Mouse (Mus musculus): ENCODE measurements around the gene Foxa2. TPM values are rescaled to one million over a fixed set of nuclear protein-coding genes. Genes with fewer than 3 reads are reported as not detected.

Gene Foxa2
- polyA plus RNA-seq, 1 experiment from 2014 or later, result 5.1 TPM

GRCm38 (mm10) chr2:148048484-148049129 is 1.8 kb upstream of the Foxa2 start:
- DNase-seq, result peak; percentile 80
- Histone ChIP-seq H3K9me3 (ENCODE audit: control insufficient read depth, low read length) (no peaks in the 10 kb centered on the region), H3K4me3 (replicated peaks; ENCODE audit: low read depth, low read length) (peak overlapping the region; percentile 4), H3K4me2 (ENCODE audit: low read length) (peak overlapping the region; percentile 34), H3K27ac (replicated peaks; ENCODE audit: low read depth, low read length) (no peak overlapping the region), H3K36me3 (ENCODE audit: control insufficient read depth, insufficient read depth, low read length) (no peaks in the 10 kb centered on the region), H3K27me3 (ENCODE audit: control insufficient read depth, insufficient read depth, low read length) (peaks cover 100% of the 10 kb centered on the region), H3K4me1 (ENCODE audit: control insufficient read depth, insufficient read depth, low read length) (no peaks in the 10 kb centered on the region), H3K9ac (replicated peaks; ENCODE audit: low read length) (no peak overlapping the region; the same call in 1 of the 2 replicates)
- WGBS, result under 1% methylated on average over 41 of the region's 41 CpGs
- ATAC-seq (ENCODE audit: low FRiP score, low TSS enrichment), result no peak

- H3K4me2 ChIP-seq (ENCODE audit: low read length), result no peak overlapping the region
- DNase-seq, result peak; percentile 15
- H3K27me3 ChIP-seq (ENCODE audit: control insufficient read depth, insufficient read depth, low read length), result peaks cover 100% of the 10 kb centered on the region
- no peak overlapping the region for H3K4me3 ChIP-seq (replicated peaks; ENCODE audit: low read depth, low read length)
- no peak overlapping the region for H3K27ac ChIP-seq (replicated peaks; ENCODE audit: low read depth, low read length)
- no peaks in the 10 kb centered on the region for H3K4me1 ChIP-seq (ENCODE audit: control insufficient read depth, insufficient read depth, low read length)
- 3% methylated on average over 8 of the region's 8 CpGs for WGBS
- H3K36me3 ChIP-seq (ENCODE audit: control insufficient read depth, insufficient read depth, low read length), result no peaks in the 10 kb centered on the region
- no peaks in the 10 kb centered on the region for H3K9me3 ChIP-seq (ENCODE audit: control insufficient read depth, low read length)
- ATAC-seq (ENCODE audit: low FRiP score, low TSS enrichment), result no peak
- H3K9ac ChIP-seq (replicated peaks; ENCODE audit: low read length), result no peak overlapping the region
These were observed 842 bp upstream of the Foxa2 start for GRCm38 (mm10) chr2:148047611-148048010.

GRCm38 (mm10) chr2:148045937-148046798 is 601 bp downstream of the Foxa2 start:
- H3K4me3 ChIP-seq (replicated peaks; ENCODE audit: low read depth, low read length), result peak overlapping the region; percentile 24
- peak overlapping the region; percentile 37; the same call in 1 of the 2 replicates for H3K9ac ChIP-seq (replicated peaks; ENCODE audit: low read length)
- H3K4me1 ChIP-seq (ENCODE audit: control insufficient read depth, insufficient read depth, low read length), result no peaks in the 10 kb centered on the region
- no peaks in the 10 kb centered on the region for H3K9me3 ChIP-seq (ENCODE audit: control insufficient read depth, low read length)
- H3K27ac ChIP-seq (replicated peaks; ENCODE audit: low read depth, low read length), result peak overlapping the region; percentile 64
- DNase-seq (peak; percentile 52), ATAC-seq (ENCODE audit: low FRiP score, low TSS enrichment) (peak; percentile 39)
- peak overlapping the region; percentile 35 for H3K4me2 ChIP-seq (ENCODE audit: low read length)
- under 1% methylated on average over 64 of the region's 65 CpGs for WGBS
- H3K36me3 ChIP-seq (ENCODE audit: control insufficient read depth, insufficient read depth, low read length), result no peaks in the 10 kb centered on the region
- peaks cover 100% of the 10 kb centered on the region for H3K27me3 ChIP-seq (ENCODE audit: control insufficient read depth, insufficient read depth, low read length)

GRCm38 (mm10) chr2:148045543-148045936 is 1.2 kb downstream of the Foxa2 start:
- Histone ChIP-seq H3K4me3 (replicated peaks; ENCODE audit: low read depth, low read length) (peak overlapping the region; percentile 24), H3K36me3 (ENCODE audit: control insufficient read depth, insufficient read depth, low read length) (no peaks in the 10 kb centered on the region), H3K9ac (replicated peaks; ENCODE audit: low read length) (peak overlapping the region; percentile 37; the same call in 1 of the 2 replicates), H3K27ac (replicated peaks; ENCODE audit: low read depth, low read length) (peak overlapping the region; percentile 64; the same call in 1 of the 2 replicates), H3K27me3 (ENCODE audit: control insufficient read depth, insufficient read depth, low read length) (peaks cover 100% of the 10 kb centered on the region), H3K4me1 (ENCODE audit: control insufficient read depth, insufficient read depth, low read length) (no peaks in the 10 kb centered on the region), H3K9me3 (ENCODE audit: control insufficient read depth, low read length) (no peaks in the 10 kb centered on the region), H3K4me2 (ENCODE audit: low read length) (peak overlapping the region; percentile 35; the same call in 1 of the 2 replicates)
- WGBS, result under 1% methylated on average over 25 of the region's 25 CpGs
- ATAC-seq (ENCODE audit: low FRiP score, low TSS enrichment) (no peak), DNase-seq (no peak)

- WGBS, result 1% methylated on average over 26 of the region's 26 CpGs
- Histone ChIP-seq H3K4me2 (ENCODE audit: low read length) (no peak overlapping the region), H3K4me3 (replicated peaks; ENCODE audit: low read depth, low read length) (peak overlapping the region; percentile 24), H3K27me3 (ENCODE audit: control insufficient read depth, insufficient read depth, low read length) (peaks cover 100% of the 10 kb centered on the region), H3K36me3 (ENCODE audit: control insufficient read depth, insufficient read depth, low read length) (no peaks in the 10 kb centered on the region), H3K9me3 (ENCODE audit: control insufficient read depth, low read length) (no peaks in the 10 kb centered on the region), H3K4me1 (ENCODE audit: control insufficient read depth, insufficient read depth, low read length) (no peaks in the 10 kb centered on the region), H3K27ac (replicated peaks; ENCODE audit: low read depth, low read length) (peak overlapping the region; percentile 68), H3K9ac (replicated peaks; ENCODE audit: low read length) (peak overlapping the region; percentile 48; the same call in 1 of the 2 replicates)
- DNase-seq, result peak; percentile 34
- ATAC-seq (ENCODE audit: low FRiP score, low TSS enrichment), result no peak
These were observed 1.8 kb downstream of the Foxa2 start for GRCm38 (mm10) chr2:148044877-148045539.

- Histone ChIP-seq H3K4me1 (ENCODE audit: control insufficient read depth, insufficient read depth, low read length) (no peaks in the 10 kb centered on the region), H3K27ac (replicated peaks; ENCODE audit: low read depth, low read length) (peak overlapping the region; percentile 68), H3K4me3 (replicated peaks; ENCODE audit: low read depth, low read length) (peak overlapping the region; percentile 24), H3K9me3 (ENCODE audit: control insufficient read depth, low read length) (no peaks in the 10 kb centered on the region), H3K27me3 (ENCODE audit: control insufficient read depth, insufficient read depth, low read length) (peaks cover 100% of the 10 kb centered on the region), H3K4me2 (ENCODE audit: low read length) (peak overlapping the region; percentile 24), H3K9ac (replicated peaks; ENCODE audit: low read length) (peak overlapping the region; percentile 48; the same call in 1 of the 2 replicates), H3K36me3 (ENCODE audit: control insufficient read depth, insufficient read depth, low read length) (no peaks in the 10 kb centered on the region)
- ATAC-seq (ENCODE audit: low FRiP score, low TSS enrichment) (no peak), DNase-seq (no peak)
- under 1% methylated on average over 71 of the region's 71 CpGs for WGBS
These were observed 2.5 kb downstream of the Foxa2 start for GRCm38 (mm10) chr2:148043976-148044876.

GRCm38 (mm10) chr2:148043271-148043975 is 3.3 kb downstream of the Foxa2 start:
- Histone ChIP-seq H3K27me3 (ENCODE audit: control insufficient read depth, insufficient read depth, low read length) (peaks cover 100% of the 10 kb centered on the region), H3K9me3 (ENCODE audit: control insufficient read depth, low read length) (no peaks in the 10 kb centered on the region), H3K36me3 (ENCODE audit: control insufficient read depth, insufficient read depth, low read length) (no peaks in the 10 kb centered on the region), H3K27ac (replicated peaks; ENCODE audit: low read depth, low read length) (peak overlapping the region; percentile 68), H3K9ac (replicated peaks; ENCODE audit: low read length) (peak overlapping the region; percentile 48; the same call in 1 of the 2 replicates), H3K4me2 (ENCODE audit: low read length) (peak overlapping the region; percentile 4), H3K4me3 (replicated peaks; ENCODE audit: low read depth, low read length) (peak overlapping the region; percentile 24), H3K4me1 (ENCODE audit: control insufficient read depth, insufficient read depth, low read length) (no peaks in the 10 kb centered on the region)
- WGBS, result 3% methylated on average over 17 of the region's 17 CpGs
- DNase-seq (no peak), ATAC-seq (ENCODE audit: low FRiP score, low TSS enrichment) (no peak)
